Mouse (Mus musculus): ENCODE data around the gene Coq10a. TPM values are rescaled to one million over a fixed set of nuclear protein-coding genes. Genes with fewer than 3 reads are reported as not detected.
"Not testable (repeated sequence)": the region's sequence is repeated elsewhere in the genome, so short reads cannot be mapped to it uniquely, and the experiment has no call there.

The Coq10a gene
- polyA plus RNA-seq, 1 experiment from 2014 or later = 35.2 TPM

GRCm38 (mm10) chr10:128338415-128338814, 30.4 kb downstream of the Coq10a start:
- H3K9ac ChIP-seq = peak overlapping the region; percentile 84
- peak overlapping the region; percentile 86 for H3K4me2 ChIP-seq (replicated peaks)
- H3K4me3 ChIP-seq = peak overlapping the region; percentile 72
- H3K27ac ChIP-seq = peak overlapping the region; percentile 88; the same call in 1 of the 2 replicates
- H3K9me3 ChIP-seq = no peaks in the 10 kb centered on the region
- H3K36me3 ChIP-seq = no peaks in the 10 kb centered on the region
- H3K4me1 ChIP-seq = peaks cover 18% of the 10 kb centered on the region
- no peak for ATAC-seq (ENCODE audit: low FRiP score, low read depth)
- WGBS = 22% methylated on average over 5 of the region's 5 CpGs
- H3K27me3 ChIP-seq (replicated peaks) = no peaks in the 10 kb centered on the region

- ATAC-seq (ENCODE audit: low FRiP score, low read depth) = peak; percentile 98
- Histone ChIP-seq H3K27me3 (replicated peaks) (no peaks in the 10 kb centered on the region), H3K4me3 (peak within 1 kb of the TSS; percentile 72), H3K4me2 (replicated peaks) (peak within 1 kb of the TSS; percentile 86), H3K4me1 (peaks cover 18% of the 10 kb centered on the region), H3K36me3 (no peaks in the 10 kb centered on the region), H3K27ac (peak within 1 kb of the TSS; percentile 88), H3K9ac (peak within 1 kb of the TSS; percentile 84), H3K9me3 (no peaks in the 10 kb centered on the region)
- 2% methylated on average over 61 of the region's 61 CpGs for WGBS
Observed at GRCm38 (mm10) chr10:128337306-128338181, 31.3 kb downstream of the Coq10a start, which contains the start of gene Cs. Gene Cs, plus strand, starts transcription at chr10:128337734.

DNA sequence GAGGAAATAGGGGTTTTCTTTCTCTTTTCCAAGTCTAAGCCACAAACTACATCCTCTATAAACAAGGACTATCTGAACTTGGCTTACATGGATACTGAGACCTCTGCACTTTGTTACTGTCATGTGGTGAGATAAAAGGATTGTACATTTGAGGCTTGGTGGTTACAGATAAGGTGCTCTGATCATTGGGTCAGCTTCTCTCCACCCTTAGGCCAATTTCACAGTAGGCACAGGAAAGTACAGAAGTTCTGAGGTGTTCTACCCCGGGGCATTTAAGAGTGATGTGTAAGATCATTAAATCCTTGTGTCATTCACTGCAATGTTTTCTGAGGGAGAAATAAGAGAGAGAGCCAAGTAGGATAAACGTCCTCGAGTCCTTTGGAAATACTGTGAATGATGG, 32.2 kb downstream of the Coq10a start:
- no peak overlapping the region for H3K9ac ChIP-seq
- H3K9me3 ChIP-seq = no peaks in the 10 kb centered on the region
- H3K4me3 ChIP-seq = peak overlapping the region; percentile 72; the same call in 1 of the 2 replicates
- no peak overlapping the region for H3K27ac ChIP-seq
- WGBS = 85% methylated on average over 3 of the region's 3 CpGs
- no peaks in the 10 kb centered on the region for H3K36me3 ChIP-seq
- H3K4me1 ChIP-seq = peaks cover 18% of the 10 kb centered on the region
- H3K4me2 ChIP-seq (replicated peaks) = peak overlapping the region; percentile 86
- no peaks in the 10 kb centered on the region for H3K27me3 ChIP-seq (replicated peaks)
- ATAC-seq (ENCODE audit: low FRiP score, low read depth) = no peak

GRCm38 (mm10) chr10:128336195-128336594, 32.6 kb downstream of the Coq10a start:
- H3K36me3 ChIP-seq = no peaks in the 10 kb centered on the region
- H3K4me2 ChIP-seq (replicated peaks) = no peak overlapping the region
- no peak overlapping the region for H3K9ac ChIP-seq
- peaks cover 18% of the 10 kb centered on the region for H3K4me1 ChIP-seq
- no peak overlapping the region for H3K4me3 ChIP-seq
- no peak for ATAC-seq (ENCODE audit: low FRiP score, low read depth)
- H3K27ac ChIP-seq = no peak overlapping the region
- no peaks in the 10 kb centered on the region for H3K9me3 ChIP-seq
- no peaks in the 10 kb centered on the region for H3K27me3 ChIP-seq (replicated peaks)
- WGBS = 95% methylated on average over 3 of the region's 3 CpGs

- H3K4me1 ChIP-seq = peaks cover 18% of the 10 kb centered on the region
- no peak overlapping the region for H3K9ac ChIP-seq
- H3K9me3 ChIP-seq = no peaks in the 10 kb centered on the region
- no peak overlapping the region for H3K27ac ChIP-seq
- WGBS = 3% methylated on average over 4 of the region's 4 CpGs
- no peaks in the 10 kb centered on the region for H3K27me3 ChIP-seq (replicated peaks)
- no peak for ATAC-seq (ENCODE audit: low FRiP score, low read depth)
- no peak overlapping the region for H3K4me2 ChIP-seq (replicated peaks)
- no peak overlapping the region for H3K4me3 ChIP-seq
- H3K36me3 ChIP-seq = no peaks in the 10 kb centered on the region
Observed at GRCm38 (mm10) chr10:128335582-128335981, 33.2 kb downstream of the Coq10a start.

DNA sequence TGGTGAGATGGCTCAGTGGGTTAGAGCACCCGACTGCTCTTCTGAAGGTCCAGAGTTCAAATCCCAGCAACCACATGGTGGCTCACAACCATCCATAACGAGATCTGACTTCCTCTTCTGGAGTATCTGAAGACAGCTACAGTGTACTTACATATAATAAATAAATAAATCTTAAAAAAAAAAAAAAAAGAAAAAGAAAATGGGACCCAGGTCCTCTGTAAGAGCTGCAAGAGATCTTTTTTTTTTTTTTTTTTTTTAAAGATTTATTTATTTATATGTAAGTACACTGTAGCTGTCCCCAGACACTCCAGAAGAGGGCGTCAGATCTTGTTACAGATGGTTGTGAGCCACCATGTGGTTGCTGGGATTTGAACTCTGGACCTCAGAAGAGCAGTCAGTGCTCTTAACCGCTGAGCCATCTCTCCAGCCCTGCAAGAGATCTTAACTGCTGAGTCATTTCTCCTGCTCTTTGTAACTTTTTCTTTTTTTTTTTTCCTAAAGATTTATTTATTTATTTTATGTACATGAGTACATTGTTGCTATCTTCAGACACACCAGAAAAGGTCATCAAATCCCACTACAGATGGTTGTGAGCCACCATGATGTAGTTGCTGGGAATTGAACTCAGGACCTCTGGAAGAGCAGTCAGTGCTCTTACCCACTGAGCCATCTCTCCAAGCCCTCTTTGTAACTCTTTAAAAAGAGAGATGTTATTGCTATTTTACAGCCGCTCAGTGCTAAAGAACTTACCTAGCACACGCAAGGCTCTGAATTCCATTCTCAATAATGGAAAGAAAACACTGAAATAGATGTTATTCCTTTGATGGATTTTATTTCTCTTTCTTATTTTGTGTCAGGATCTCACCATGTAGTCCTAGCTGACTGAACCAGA, 36.2 kb downstream of the Coq10a start:
- H3K9me3 ChIP-seq; H3K4me3 ChIP-seq; H3K27ac ChIP-seq; H3K27me3 ChIP-seq (replicated peaks); H3K4me2 ChIP-seq (replicated peaks); H3K4me1 ChIP-seq; H3K9ac ChIP-seq; ATAC-seq (ENCODE audit: low FRiP score, low read depth): not testable (repeated sequence)
- peaks cover 18% of the 10 kb centered on the region for H3K36me3 ChIP-seq
- 82% methylated on average over 6 of the region's 6 CpGs for WGBS

DNA sequence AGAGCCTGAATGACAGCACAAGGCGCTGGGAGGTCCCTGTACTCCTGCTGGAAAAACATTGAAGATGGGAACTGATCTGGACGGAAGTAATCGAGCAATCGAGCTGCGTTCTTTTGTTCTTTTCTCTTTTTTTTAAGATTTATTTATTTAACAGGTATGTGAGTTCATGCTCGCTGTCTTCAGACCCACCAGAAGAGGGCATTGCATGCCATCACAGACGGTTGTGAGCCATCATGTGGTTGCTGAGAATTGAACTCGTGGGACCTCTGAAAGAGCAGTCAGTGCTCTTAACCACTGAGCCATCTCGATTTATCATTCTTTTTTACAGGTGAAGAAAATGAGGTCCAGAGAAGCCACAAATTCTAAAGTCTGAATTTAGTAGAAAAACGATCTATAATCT, 41.2 kb downstream of the Coq10a start:
- Histone ChIP-seq H3K4me1 (peaks cover 14% of the 10 kb centered on the region), H3K27me3 (replicated peaks) (no peaks in the 10 kb centered on the region)
- no peak for ATAC-seq (ENCODE audit: low FRiP score, low read depth)

GRCm38 (mm10) chr10:128326825-128327224, 42.0 kb downstream of the Coq10a start:
- Histone ChIP-seq H3K36me3 (peaks cover 44% of the 10 kb centered on the region), H3K4me3 (no peak overlapping the region), H3K4me1 (peaks cover 14% of the 10 kb centered on the region), H3K9ac (no peak overlapping the region), H3K4me2 (replicated peaks) (no peak overlapping the region), H3K27me3 (replicated peaks) (no peaks in the 10 kb centered on the region), H3K9me3 (no peaks in the 10 kb centered on the region), H3K27ac (no peak overlapping the region)
- ATAC-seq (ENCODE audit: low FRiP score, low read depth) = no peak
- 95% methylated on average over 8 of the region's 8 CpGs for WGBS

More for the DNA sequence above, 41.2 kb downstream of the Coq10a start:
- WGBS = 91% methylated on average over 10 of the region's 10 CpGs
- no peak overlapping the region for H3K4me3 ChIP-seq
- H3K36me3 ChIP-seq = peaks cover 44% of the 10 kb centered on the region
- no peak overlapping the region for H3K4me2 ChIP-seq (replicated peaks)
- H3K9me3 ChIP-seq = no peaks in the 10 kb centered on the region
- H3K9ac ChIP-seq = no peak overlapping the region
- no peak overlapping the region for H3K27ac ChIP-seq

- peaks cover 58% of the 10 kb centered on the region for H3K36me3 ChIP-seq
- peaks cover 17% of the 10 kb centered on the region for H3K4me1 ChIP-seq
- H3K4me2 ChIP-seq (replicated peaks) = peak overlapping the region; percentile 85
- no peak for ATAC-seq (ENCODE audit: low FRiP score, low read depth)
- peak overlapping the region; percentile 93 for H3K9ac ChIP-seq
- WGBS = 80% methylated on average over 8 of the region's 8 CpGs
- no peaks in the 10 kb centered on the region for H3K9me3 ChIP-seq
- peak overlapping the region; percentile 91 for H3K4me3 ChIP-seq
- H3K27me3 ChIP-seq (replicated peaks) = no peaks in the 10 kb centered on the region
- no peak overlapping the region for H3K27ac ChIP-seq
Observed at GRCm38 (mm10) chr10:128323516-128323915, 45.3 kb downstream of the Coq10a start.

- H3K36me3 ChIP-seq = peaks cover 59% of the 10 kb centered on the region
- ATAC-seq (ENCODE audit: low FRiP score, low read depth) = peak; percentile 96
- under 1% methylated on average over 40 of the region's 40 CpGs for WGBS
Observed at GRCm38 (mm10) chr10:128322141-128323108, 46.4 kb downstream of the Coq10a start, which contains the start of gene Cnpy2. Gene Cnpy2, plus strand, starts transcription at chr10:128322459.

GRCm38 (mm10) chr10:128321641-128322040, 47.2 kb downstream of the Coq10a start:
- no peaks in the 10 kb centered on the region for H3K9me3 ChIP-seq
- H3K4me3 ChIP-seq = no peak overlapping the region
- H3K27ac ChIP-seq = no peak overlapping the region
- H3K36me3 ChIP-seq = peaks cover 57% of the 10 kb centered on the region
- peak overlapping the region; percentile 85 for H3K4me2 ChIP-seq (replicated peaks)
- 63% methylated on average over 12 of the region's 12 CpGs for WGBS
- no peak for ATAC-seq (ENCODE audit: low FRiP score, low read depth)
- no peak overlapping the region for H3K9ac ChIP-seq
- no peaks in the 10 kb centered on the region for H3K27me3 ChIP-seq (replicated peaks)
- H3K4me1 ChIP-seq = peaks cover 17% of the 10 kb centered on the region

More at GRCm38 (mm10) chr10:128322141-128323108, 46.4 kb downstream of the Coq10a start, which contains the start of gene Cnpy2:
- Histone ChIP-seq H3K9me3 (no peaks in the 10 kb centered on the region), H3K27me3 (replicated peaks) (no peaks in the 10 kb centered on the region), H3K27ac (peak within 1 kb of the TSS; percentile 88), H3K4me2 (replicated peaks) (peak within 1 kb of the TSS; percentile 85), H3K4me1 (peaks cover 17% of the 10 kb centered on the region), H3K9ac (peak within 1 kb of the TSS; percentile 93), H3K4me3 (peak within 1 kb of the TSS; percentile 91)
